Mouse (Mus musculus) Patski (cell line): Measurements from ENCODE around the gene Gm20388. TPM values are rescaled to one million over a fixed set of nuclear protein-coding genes. Genes with fewer than 3 reads are reported as not detected.

Experiments used
- ATAC-seq: fragments of 100-300 bp; one replicate; pipeline ENCODE4 v1.8.0; 2021
- CTCF ChIA-PET: fragments of 350-600 bp; sonication (Branson Sonifier 250); formaldehyde crosslinking; loops from one replicate; lab custom pipeline; 2022; ENCODE audit warnings: inconsistent platforms; lab: Charles Lee
- POLR2A ChIA-PET: fragments of 350-600 bp; sonication (Branson Sonifier 250); formaldehyde crosslinking; loops from one replicate; lab custom pipeline; 2022; ENCODE audit warnings: antibody characterized with exemption, inconsistent platforms; lab: Charles Lee
- DNase-seq: peaks from one replicate; pipeline ENCODE4 v3.0.0-alpha.2; 2011; ENCODE audit warnings: low read depth, low spot score
- H3K27me3 ChIP-seq: fragments of 371-371 bp; one replicate; pipeline ENCODE4 v1.5.1; 2021
- CTCF ChIP-seq: fragments of 100-300 bp; IDR thresholded peaks from one replicate; pipeline ENCODE4 v1.5.1; 2021
- in situ Hi-C: fragments of 300-500 bp; cut with MboI; formaldehyde crosslinking; loops from 3 replicates; pipeline ENCODE4 v1.11.1; 2018; ENCODE audit warnings: low pct_unique_long_range_greater_than_20kb, mixed read lengths
- polyA plus RNA-seq: library from polyadenylated mRNA; unstranded; gene quantifications from one replicate; pipeline ENCODE4 v1.2.3, GENCODE M21; 2021

The Gm20388 gene
- polyA plus RNA-seq, 1 experiment from 2014 or later: 86.7 TPM

GRCm38 (mm10) chr8:124318612-124319315, 4408.1 kb downstream of the Gm20388 start:
- ChIA-PET CTCF (interaction anchor here (0.7 to 3.5 kb wide), 6 partner anchors 10 to 28 kb away, joined by 3 to 20 read pairs (median 4); no protein-coding TSS in a partner anchor), POLR2A (no interaction called here)
- no peak for TF ChIP-seq CTCF
- ATAC-seq (no peak), DNase-seq (no peak)
- in situ Hi-C loops: no loop called here
- no peaks in the 10 kb centered on the region for H3K27me3 ChIP-seq

- ATAC-seq (no peak), DNase-seq (no peak)
- no peaks in the 10 kb centered on the region for H3K27me3 ChIP-seq
- in situ Hi-C loops: no loop called here
- TF ChIP-seq CTCF: no peak
- ChIA-PET POLR2A (no interaction called here), CTCF (interaction anchor here (1.3 to 1.4 kb wide), 2 partner anchors 10 to 21 kb away, joined by 3 to 6 read pairs; no protein-coding TSS in a partner anchor)
Observed at GRCm38 (mm10) chr8:124319316-124319652, 4408.6 kb downstream of the Gm20388 start.

GRCm38 (mm10) chr8:124321227-124321840, 4410.7 kb downstream of the Gm20388 start:
- TF ChIP-seq CTCF: no peak
- ATAC-seq: no peak
- no peak for DNase-seq

GRCm38 (mm10) chr8:124323356-124323755, 4412.7 kb downstream of the Gm20388 start:
- no peaks in the 10 kb centered on the region for H3K27me3 ChIP-seq
- no peak for ATAC-seq
- in situ Hi-C loops: no loop called here
- no peak for DNase-seq
- no peak for TF ChIP-seq CTCF
- POLR2A ChIA-PET: no interaction called here
- CTCF ChIA-PET: no interaction called here

More at GRCm38 (mm10) chr8:124321227-124321840, 4410.7 kb downstream of the Gm20388 start:
- in situ Hi-C loops: no loop called here
- no peaks in the 10 kb centered on the region for H3K27me3 ChIP-seq
- CTCF ChIA-PET: interaction anchor here (1.2 kb wide), 1 partner anchor 81 kb away, joined by 3 read pairs; no protein-coding TSS in a partner anchor
- POLR2A ChIA-PET: interaction anchor here (0.7 to 1.8 kb wide), 3 partner anchors 10 to 56 kb away, joined by 3 to 8 read pairs (median 3); no protein-coding TSS in a partner anchor

GRCm38 (mm10) chr8:124328259-124328658, 4417.6 kb downstream of the Gm20388 start:
- POLR2A ChIA-PET: interaction anchor here (1.2 kb wide), 1 partner anchor 11 kb away, joined by 3 read pairs; no protein-coding TSS in a partner anchor
- TF ChIP-seq CTCF: no peak
- no peak for ATAC-seq
- no peak for DNase-seq
- H3K27me3 ChIP-seq: no peaks in the 10 kb centered on the region
- CTCF ChIA-PET: interaction anchor here (0.8 to 1.4 kb wide), 2 partner anchors 10 to 21 kb away, joined by 3 to 6 read pairs; no protein-coding TSS in a partner anchor
- in situ Hi-C loops: no loop called here

GRCm38 (mm10) chr8:124329690-124330089, 4419.0 kb downstream of the Gm20388 start:
- POLR2A ChIA-PET: interaction anchor here (1.2 kb wide), 1 partner anchor 12 kb away, joined by 3 read pairs; no protein-coding TSS in a partner anchor
- DNase-seq: no peak
- TF ChIP-seq CTCF: no peak
- ATAC-seq: no peak
- no peaks in the 10 kb centered on the region for H3K27me3 ChIP-seq
- in situ Hi-C loops: no loop called here
- CTCF ChIA-PET: interaction anchor here (1.2 to 1.4 kb wide), 2 partner anchors 9 to 11 kb away, joined by 3 to 6 read pairs; no protein-coding TSS in a partner anchor

- no peaks in the 10 kb centered on the region for H3K27me3 ChIP-seq
- no peak for DNase-seq
- ChIA-PET POLR2A (interaction anchor here (1.2 to 2.0 kb wide), 3 partner anchors 9 to 13 kb away, joined by 4 to 8 read pairs (median 4); no protein-coding TSS in a partner anchor), CTCF (interaction anchor here (1.2 kb wide), 1 partner anchor 12 kb away, joined by 3 read pairs; no protein-coding TSS in a partner anchor)
- no peak for TF ChIP-seq CTCF
- in situ Hi-C loops: no loop called here
- peak; percentile 13 for ATAC-seq
Observed at GRCm38 (mm10) chr8:124330433-124330832, 4419.8 kb downstream of the Gm20388 start.

DNA sequence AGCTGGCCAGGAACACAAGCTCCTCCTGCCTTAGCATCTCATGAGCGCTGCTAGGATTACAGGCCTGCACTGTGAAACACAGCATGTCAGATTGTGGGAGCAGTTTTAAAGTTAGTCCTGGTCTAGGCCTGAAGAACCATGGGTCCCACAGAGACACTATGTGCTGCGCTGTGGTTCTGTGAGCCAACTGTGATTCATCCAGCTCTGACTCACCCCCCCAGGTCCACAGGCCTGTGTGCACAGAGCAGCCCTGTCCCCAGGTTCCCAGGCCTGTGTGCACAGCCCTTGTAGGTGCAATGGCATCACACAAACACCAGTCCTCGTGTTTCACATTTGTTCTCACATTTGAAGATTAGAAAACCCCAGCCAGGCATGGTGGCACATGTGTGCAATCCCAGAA, 4420.5 kb downstream of the Gm20388 start:
- no peaks in the 10 kb centered on the region for H3K27me3 ChIP-seq
- ATAC-seq (peak; percentile 82), DNase-seq (peak; percentile 75)
- ChIA-PET POLR2A (interaction anchor here (0.9 to 2.0 kb wide), 4 partner anchors 9 to 31 kb away, joined by 4 to 8 read pairs (median 4); no protein-coding TSS in a partner anchor), CTCF (interaction anchor here (0.7 to 1.5 kb wide), 6 partner anchors 9 to 263 kb away, joined by 3 to 5 read pairs (median 3); no protein-coding TSS in a partner anchor)
- in situ Hi-C loops: no loop called here
- no peak for TF ChIP-seq CTCF

DNA sequence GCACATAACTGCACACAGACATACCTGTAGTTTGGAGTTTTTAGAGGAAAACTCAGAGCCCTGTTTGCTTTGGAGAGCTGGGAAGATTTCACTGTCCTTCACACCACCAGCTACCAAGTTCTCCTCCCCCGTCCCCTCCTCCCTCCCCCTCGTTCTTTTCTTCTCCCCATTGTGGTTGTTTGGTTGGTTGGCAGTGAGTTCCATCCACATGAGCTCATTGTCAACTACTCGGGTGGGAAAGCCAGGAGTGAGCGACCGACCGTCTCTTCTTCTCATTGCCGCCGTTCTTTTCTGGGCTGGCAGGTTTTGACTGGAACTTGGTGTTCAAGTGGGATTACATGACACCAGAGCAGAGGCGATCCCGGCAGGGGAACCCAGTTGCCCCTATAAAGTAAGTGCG, 4421.1 kb downstream of the Gm20388 start:
- ChIA-PET POLR2A (interaction anchor here (0.9 to 2.0 kb wide), 3 partner anchors 8 to 31 kb away, joined by 4 to 8 read pairs (median 4); no protein-coding TSS in a partner anchor), CTCF (interaction anchor here (0.7 to 1.5 kb wide), 6 partner anchors 9 to 264 kb away, joined by 3 to 5 read pairs (median 3); no protein-coding TSS in a partner anchor)
- in situ Hi-C loops: no loop called here
- no peak for TF ChIP-seq CTCF
- peak; percentile 50 for ATAC-seq
- peak; percentile 94 for DNase-seq
- no peaks in the 10 kb centered on the region for H3K27me3 ChIP-seq

DNA sequence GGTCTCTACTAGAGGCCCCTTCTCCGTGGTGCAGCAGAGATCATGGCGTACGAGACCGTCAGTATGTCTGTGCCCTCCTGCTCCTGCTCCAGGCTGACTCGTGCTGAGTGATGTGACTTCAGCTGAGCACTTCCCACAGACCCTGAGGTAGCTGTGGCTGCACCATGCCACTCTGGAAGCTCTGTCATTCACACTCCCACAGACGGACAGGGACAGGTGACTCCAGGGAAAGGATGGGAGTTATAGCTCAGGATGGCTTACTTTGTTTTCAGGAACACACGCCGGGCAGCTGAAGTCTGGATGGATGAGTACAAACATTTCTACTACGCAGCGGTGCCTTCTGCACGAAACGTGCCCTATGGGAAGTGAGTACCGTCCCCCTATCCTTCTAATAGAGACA, 4425.7 kb downstream of the Gm20388 start:
- DNase-seq (no peak), ATAC-seq (no peak)
- POLR2A ChIA-PET: no interaction called here
- in situ Hi-C loops: no loop called here
- TF ChIP-seq CTCF: no peak
- no peaks in the 10 kb centered on the region for H3K27me3 ChIP-seq
- CTCF ChIA-PET: interaction anchor here (1.6 kb wide), 1 partner anchor 18 kb away, joined by 4 read pairs; no protein-coding TSS in a partner anchor
